Mouse (Mus musculus): Measurements from ENCODE around the gene Ptrh1.

Ptrh1 gene

GRCm38 (mm10) chr2:32798251-32798962, 22.8 kb downstream of the Ptrh1 start:
- no peak for DNase-seq

GRCm38 (mm10) chr2:32808816-32809566, 33.4 kb downstream of the Ptrh1 start:
- no peak for DNase-seq

DNA sequence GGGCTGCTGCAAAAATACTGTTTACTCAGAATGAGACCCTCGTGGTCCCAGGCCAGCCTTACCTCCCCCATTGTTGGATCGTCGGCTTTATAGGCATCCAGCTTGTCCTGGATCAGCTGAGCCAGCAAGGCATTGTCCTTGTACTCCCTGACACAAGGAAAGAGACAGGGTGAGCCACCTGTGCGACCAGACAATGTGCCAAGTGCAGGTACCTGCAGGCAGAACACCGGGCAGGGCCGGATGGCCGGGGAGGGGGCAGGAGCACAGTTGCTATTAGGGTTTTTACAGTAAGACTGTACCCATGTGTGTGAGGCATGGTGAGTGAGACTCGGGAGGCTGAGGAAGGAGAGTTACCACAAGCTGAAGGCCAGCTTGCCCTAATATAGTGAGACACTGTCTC, 36.4 kb downstream of the Ptrh1 start:
- DNase-seq = no peak

DNA sequence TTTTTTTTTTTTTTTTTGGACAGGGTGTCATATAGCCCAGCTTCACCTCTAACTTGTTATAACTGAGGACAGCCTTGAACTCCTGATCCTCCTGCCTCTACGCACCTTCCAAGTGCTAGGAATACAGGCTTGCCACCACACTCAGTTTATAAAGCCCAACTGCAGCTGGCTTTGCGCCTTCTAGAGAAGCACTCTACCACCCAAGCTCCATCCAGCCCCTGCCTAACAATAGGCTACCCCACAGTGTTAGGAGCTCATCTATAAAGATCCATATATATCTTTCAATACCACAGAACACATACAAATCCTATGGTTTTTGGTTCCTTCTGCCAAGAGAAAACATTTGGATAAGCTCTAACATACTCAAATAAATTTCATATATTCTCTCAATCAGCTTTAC, 40.9 kb downstream of the Ptrh1 start:
- DNase-seq = no peak

DNA sequence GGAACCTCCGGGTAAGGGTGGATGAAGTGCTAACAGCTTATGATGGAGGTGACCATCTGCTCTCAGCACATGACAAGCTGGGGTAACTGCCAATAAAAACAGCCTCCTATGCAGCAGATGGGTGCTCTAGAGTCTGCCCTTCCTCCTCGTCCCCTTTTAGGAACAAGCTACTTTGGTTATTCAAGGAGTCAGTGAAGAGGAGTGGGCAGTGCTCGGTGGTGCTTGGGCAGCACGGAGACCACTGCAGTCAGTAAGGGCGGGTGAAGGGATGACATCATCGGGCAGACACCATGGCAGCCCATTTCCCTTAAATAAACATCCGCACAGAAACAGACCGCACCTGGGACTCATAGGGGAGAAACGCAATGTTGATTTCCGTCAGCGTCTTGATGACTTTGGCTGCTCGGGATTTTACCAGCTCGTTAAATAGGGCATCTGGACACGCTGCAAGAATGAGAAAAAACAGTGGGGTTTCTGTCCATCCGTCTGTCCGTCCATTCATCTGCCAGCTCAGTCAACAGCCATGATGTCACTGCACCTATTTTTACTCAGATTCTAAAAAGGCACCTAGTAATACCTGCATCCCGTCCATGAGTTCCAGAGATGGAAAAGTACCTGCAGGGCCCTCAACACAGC, 41.5 kb downstream of the Ptrh1 start:
- DNase-seq = no peak

GRCm38 (mm10) chr2:32817589-32817988, 42.0 kb downstream of the Ptrh1 start:
- DNase-seq = no peak

DNA sequence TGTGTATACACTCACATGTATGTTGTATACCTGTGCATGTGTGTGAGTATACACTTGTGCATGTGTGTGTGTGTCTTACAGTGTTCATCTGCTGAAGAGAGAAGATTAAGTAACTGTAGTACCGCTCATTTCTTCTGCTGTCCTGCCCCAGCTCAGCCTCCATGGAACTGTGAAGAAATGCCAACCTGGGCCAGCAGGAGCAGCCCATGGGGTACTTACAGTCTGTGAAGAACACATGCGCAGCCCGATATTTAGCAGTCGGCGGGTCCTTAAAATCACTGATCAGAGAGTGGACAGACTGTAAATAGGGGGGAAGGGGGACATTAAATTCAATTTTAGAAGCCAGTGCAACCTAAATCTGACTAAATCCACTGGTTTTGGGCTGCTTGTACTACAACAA, 42.6 kb downstream of the Ptrh1 start:
- no peak for DNase-seq

- DNase-seq = peak in 1 of 2 experiments; percentile 45
Measured at GRCm38 (mm10) chr2:32821041-32821802, 45.6 kb downstream of the Ptrh1 start.

DNA sequence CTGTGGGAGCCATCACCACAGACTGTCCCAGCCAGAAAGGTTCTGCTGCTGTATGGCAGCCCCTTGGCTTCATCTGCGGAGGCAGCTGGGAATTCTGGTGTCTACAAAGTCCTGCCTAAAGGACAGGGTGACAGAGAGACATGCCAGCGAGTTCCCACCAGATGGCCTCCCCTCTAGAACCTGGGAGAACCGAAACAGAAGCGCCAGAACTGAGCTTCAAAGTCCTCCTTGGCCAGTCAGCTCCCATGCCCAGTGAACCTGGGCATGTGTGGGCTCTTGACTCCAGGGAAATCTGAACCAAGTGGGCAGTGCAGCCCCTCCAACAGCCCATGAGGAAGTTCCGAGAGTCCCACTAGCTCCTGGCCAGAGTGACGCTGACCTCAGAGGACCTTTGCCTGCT, 47.1 kb downstream of the Ptrh1 start:
- no peak for DNase-seq

DNA sequence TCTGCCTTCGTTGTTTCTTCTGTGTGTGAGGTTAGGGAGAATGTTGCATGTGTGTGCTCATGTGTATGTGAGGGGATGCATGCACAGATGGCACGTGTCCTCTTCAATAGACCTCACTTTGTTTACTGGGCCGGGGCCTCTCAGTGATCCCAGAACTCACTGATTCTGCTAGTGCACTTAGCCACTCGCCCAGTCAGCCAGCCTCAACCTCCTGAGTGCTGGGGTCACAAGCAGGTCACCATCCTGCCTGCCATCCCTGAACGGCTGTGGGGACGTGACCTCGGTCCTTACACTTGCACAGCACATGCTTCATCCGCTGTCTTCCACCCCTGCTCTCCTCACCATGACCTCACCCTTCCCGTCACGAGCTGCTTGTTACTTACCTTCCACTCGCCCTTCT, 47.6 kb downstream of the Ptrh1 start:
- no peak for DNase-seq

- DNase-seq = no peak
Measured at GRCm38 (mm10) chr2:32823579-32824154, 48.1 kb downstream of the Ptrh1 start.

DNA sequence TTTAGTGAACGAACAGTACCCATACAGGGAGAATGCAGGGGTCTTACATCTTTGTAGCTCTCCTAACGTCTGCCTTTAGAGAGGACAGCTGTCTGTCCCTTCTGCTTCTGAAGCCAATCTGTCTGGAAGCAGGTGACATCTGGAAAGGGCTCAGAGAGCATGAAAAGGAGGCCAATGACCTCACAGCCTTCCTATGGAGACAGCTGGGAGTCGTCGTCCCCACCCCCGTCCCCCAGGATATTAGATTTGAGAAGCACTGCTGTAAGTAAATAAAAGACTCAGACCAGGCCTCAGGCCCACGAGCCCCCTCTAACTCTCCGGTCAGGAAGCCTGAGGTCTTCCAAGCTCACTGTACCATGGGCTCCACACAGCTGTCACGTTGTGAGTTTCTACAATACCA, 48.6 kb downstream of the Ptrh1 start:
- no peak for DNase-seq

DNA sequence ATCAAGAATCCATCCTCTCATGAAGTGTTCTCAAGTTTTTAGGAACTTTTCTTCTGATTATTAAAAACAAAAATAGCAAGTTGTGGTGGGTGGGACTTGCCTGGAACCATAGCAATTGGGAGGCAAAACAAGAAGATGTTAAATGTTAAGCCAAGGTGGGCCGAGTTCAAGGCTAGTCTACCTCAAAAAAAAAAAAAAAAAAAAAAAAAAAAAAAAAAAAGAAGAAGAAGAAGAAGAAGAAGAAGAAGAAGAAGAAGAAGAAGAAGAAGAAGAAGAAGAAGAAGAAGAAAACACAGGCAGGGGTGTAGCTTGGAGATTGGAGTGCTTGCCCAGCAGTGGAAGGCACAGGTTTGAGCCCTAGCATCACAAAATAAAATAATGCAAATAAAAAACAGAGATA, 49.2 kb downstream of the Ptrh1 start:
- no peak for DNase-seq

- no peak for DNase-seq
Measured at GRCm38 (mm10) chr2:32825796-32826195, 50.2 kb downstream of the Ptrh1 start.
